22 mouse cellular contexts compared by ENCODE assay signal in the genomic region with DNA sequence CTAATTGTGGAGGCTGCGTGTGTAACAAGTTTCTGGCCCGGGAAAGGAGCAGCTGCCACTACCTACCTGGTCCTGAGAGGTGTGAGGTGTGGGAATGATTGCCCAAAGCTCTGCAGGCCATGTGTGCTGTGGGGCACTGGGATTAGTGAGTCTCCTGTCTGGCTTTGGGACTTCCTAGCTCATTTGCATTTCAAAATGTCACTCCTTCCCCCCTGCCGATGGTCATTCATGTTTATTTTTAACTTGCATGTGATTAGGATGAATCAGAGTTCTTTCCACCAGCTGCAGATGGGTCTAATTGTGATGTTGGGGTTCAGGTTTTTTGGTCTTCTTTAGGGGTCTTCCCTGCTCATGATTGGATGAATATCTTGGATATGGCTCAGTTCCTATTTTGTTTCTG. TPM values are rescaled to one million over a fixed set of nuclear protein-coding genes. Genes with fewer than 3 reads are reported as not detected.
DNase-seq lines count a peak whose midpoint lies in the region; TF ChIP-seq lines count a peak whose summit lies in the region.
"Had no signal": no experiment of that assay in that cellular context is flagged by ENCODE, and none has a peak within 500 bp of the region (broad histone marks: within the 10 kb centered on the region; RNA-seq: fewer than 3 reads in every experiment).

No protein-coding gene starts in this region.

- H3K27me3 ChIP-seq in heart, embryonic 10.5 days (ENCODE audit: insufficient read depth, poor library complexity, severe bottlenecking) = no peaks in the 10 kb centered on the region
- H3K27me3 ChIP-seq: heart, embryonic 13.5 days; hindbrain, embryonic 13.5 days; intestine, embryonic 15.5 days had no signal

- no peak for TF ChIP-seq CTCF in bone marrow macrophage, adult 2 months (IDR thresholded peaks at IDR 0.05; ENCODE audit: low read depth, low read length)

- no peaks in the 10 kb centered on the region for H3K36me3 ChIP-seq in heart, embryonic 10.5 days
- H3K36me3 ChIP-seq: forebrain, embryonic 10.5 days; heart, embryonic 13.5 days; hindbrain, embryonic 10.5 days; hindbrain, embryonic 13.5 days; intestine, embryonic 15.5 days had no signal

- intact Hi-C loops in heart, postnatal 10 days (cut with DNase I) = no loop called here
- intact Hi-C loops in left cerebral cortex, postnatal 10 days (cut with DNase I) = no loop called here

- peak; percentile 25 for DNase-seq in heart, embryonic 10.5 days (ENCODE audit: low spot score)
- DNase-seq in heart, postnatal 10 days = no peak
- DNase-seq in ES-CJ7 (ENCODE audit: low read depth, low spot score) = peak; percentile 19
- no peak for DNase-seq in urinary bladder, postnatal 4 days (ENCODE audit: low spot score in 2 of 2)
- DNase-seq in left cerebral cortex, postnatal 10 days (ENCODE audit: extremely low spot score in 1 of 2, low spot score in 2 of 2) = no peak
- DNase-seq: adrenal gland, adult 2 months; adrenal gland, postnatal 14 days; B cell, adult 2 months; cerebellum, adult 18-20 months; cerebellum, adult 9-10 months; cerebellum, postnatal 14 days; forebrain, postnatal 0 days; gastrocnemius, adult 2 months; gastrocnemius, postnatal 14 days; heart, adult 18-20 months; kidney, adult 11 months had no signal

- H3K4me1 ChIP-seq in heart, embryonic 10.5 days = no peaks in the 10 kb centered on the region
- H3K4me1 ChIP-seq in bone marrow macrophage, adult 2 months (ENCODE audit: control insufficient read depth, insufficient read depth, low read length) = peaks cover 54% of the 10 kb centered on the region
- H3K4me1 ChIP-seq: heart, embryonic 13.5 days; hindbrain, embryonic 13.5 days; intestine, embryonic 15.5 days had no signal

- no peak overlapping the region for H3K27ac ChIP-seq in heart, embryonic 10.5 days
- peak overlapping the region; percentile 29 for H3K27ac ChIP-seq in bone marrow macrophage, adult 2 months (ENCODE audit: insufficient read depth, low read depth, low read length)
- H3K27ac ChIP-seq: forebrain, embryonic 10.5 days; gastrocnemius, adult 2 months; heart, embryonic 13.5 days; hindbrain, embryonic 10.5 days; hindbrain, embryonic 13.5 days; intestine, embryonic 15.5 days had no signal

- no peaks in the 10 kb centered on the region for H3K9me3 ChIP-seq in heart, embryonic 10.5 days
- H3K9me3 ChIP-seq: forebrain, embryonic 10.5 days; heart, embryonic 13.5 days; hindbrain, embryonic 10.5 days; hindbrain, embryonic 13.5 days; intestine, embryonic 15.5 days had no signal

- no peak for TF ChIP-seq POLR2A in bone marrow macrophage, adult 2 months (IDR thresholded peaks at IDR 0.05; ENCODE audit: borderline replicate concordance, low read depth, low read length)

- 56% methylated on average over 3 of the region's 3 CpGs for WGBS in heart, embryonic 10.5 days

- no peak overlapping the region for H3K4me3 ChIP-seq in heart, embryonic 10.5 days
- H3K4me3 ChIP-seq in bone marrow macrophage, adult 2 months (ENCODE audit: insufficient read depth, low read length) = no peak overlapping the region
- H3K4me3 ChIP-seq: forebrain, embryonic 10.5 days; gastrocnemius, adult 2 months; heart, embryonic 13.5 days; hindbrain, embryonic 10.5 days; hindbrain, embryonic 13.5 days; intestine, embryonic 15.5 days had no signal

RNA-seq across cellular contexts. Expression of a gene that starts 34.0 kb away (rescaled TPM):
- 2.0 and 2.2 TPM in 2 replicates for polyA plus RNA-seq in heart, embryonic 10.5 days (2016; fragmentation: Nextera tagmentation; extraction: Ambion mirVana)
- total RNA-seq in heart, postnatal 10 days (2021) = 1 to 10 TPM; 8.8 to 9.3 TPM
- 0.05 TPM in 1 of 2 replicates, not detected in the other for polyA plus RNA-seq in bone marrow macrophage, adult 2 months (2012; ENCODE audit: insufficient read depth, insufficient read length, missing spikeins)
- 10 to 100 TPM; 71.0 to 72.1 TPM for total RNA-seq in left cerebral cortex, postnatal 10 days (2021)

Comparison
In these comparisons a context has a peak if more than half of its experiments do, and no peak if none do; other contexts are left out.
1. DNase-seq: peak in heart, embryonic 10.5 days (single experiment) and ES-CJ7 (single experiment); none in heart, postnatal 10 days (0 of 2), urinary bladder, postnatal 4 days (0 of 2) and left cerebral cortex, postnatal 10 days (0 of 2).
2. RNA of a gene that starts 34.0 kb away (total RNA-seq): 71.0 to 72.1 TPM in left cerebral cortex, postnatal 10 days; 8.8 to 9.3 TPM in heart, postnatal 10 days; every median in the first group is over 4 times any median in the second.